Mouse (Mus musculus): ENCODE results near the gene Fabp3.

Fabp3 gene

DNA sequence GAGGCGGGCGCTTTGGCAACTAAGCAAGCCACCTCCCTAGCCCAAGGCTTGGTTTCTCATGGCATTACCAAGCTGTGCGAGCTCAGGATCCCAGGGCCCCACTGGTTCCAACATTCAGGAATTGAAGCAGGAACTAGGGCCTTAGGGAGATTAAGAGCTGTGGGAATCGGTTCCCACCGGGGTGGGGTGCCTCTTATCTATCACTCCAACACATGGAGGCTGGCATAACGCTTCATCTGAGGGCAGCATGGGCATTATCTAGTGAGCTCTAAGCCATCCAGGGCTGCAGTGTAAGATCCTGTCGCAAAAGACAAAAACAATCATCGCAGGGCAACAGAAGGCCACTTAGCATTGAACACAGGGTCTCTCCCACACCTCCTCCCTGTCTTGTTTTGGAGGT, 13.9 kb upstream of the Fabp3 start:
- peak in 1 of 2 experiments; percentile 21 for DNase-seq (ENCODE audit: low spot score in 2 of 2)

- DNase-seq (ENCODE audit: low spot score in 2 of 2), result peak; percentile 62 to 63
These were observed 13.2 kb upstream of the Fabp3 start for GRCm38 (mm10) chr4:130295047-130295745.

DNA sequence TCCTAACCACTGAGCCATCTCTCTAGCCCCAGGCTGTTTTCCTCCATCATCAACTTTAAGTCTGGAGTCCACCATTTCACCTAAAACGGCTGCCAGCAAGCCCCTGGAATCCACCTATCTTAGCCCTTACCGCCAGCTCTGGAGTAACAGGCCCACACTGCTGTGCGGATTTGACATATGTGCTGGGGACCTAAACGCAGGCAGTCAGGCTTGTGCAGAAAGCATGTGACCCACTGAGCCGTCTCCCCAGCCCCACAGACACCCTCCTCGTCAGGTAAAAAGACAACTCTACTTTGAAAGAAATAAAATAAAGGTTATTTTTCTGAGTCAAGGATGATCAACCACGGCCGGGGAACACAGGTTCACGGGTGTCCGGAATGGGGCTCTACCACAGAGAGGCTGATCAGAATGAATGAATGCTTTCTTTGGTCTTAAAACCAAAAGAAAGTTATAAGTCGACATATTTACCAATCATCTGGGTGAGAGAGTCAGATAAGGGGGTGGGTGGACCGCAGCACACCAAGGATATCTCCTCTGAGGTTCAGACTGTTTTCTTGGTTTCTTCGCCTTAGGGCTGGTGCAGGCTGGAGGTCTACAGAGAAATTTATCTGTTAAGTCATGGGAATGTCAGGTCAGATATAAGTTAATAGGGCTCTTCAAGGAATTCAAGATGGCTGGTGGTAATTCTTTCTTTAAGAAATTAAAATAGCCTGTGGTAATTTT, 12.0 kb upstream of the Fabp3 start:
- peak in 1 of 2 experiments; percentile 21 for DNase-seq (ENCODE audit: low spot score in 2 of 2)

- DNase-seq (ENCODE audit: low spot score in 2 of 2), result peak; percentile 29
These were observed 11.3 kb upstream of the Fabp3 start for GRCm38 (mm10) chr4:130297123-130297529.

DNA sequence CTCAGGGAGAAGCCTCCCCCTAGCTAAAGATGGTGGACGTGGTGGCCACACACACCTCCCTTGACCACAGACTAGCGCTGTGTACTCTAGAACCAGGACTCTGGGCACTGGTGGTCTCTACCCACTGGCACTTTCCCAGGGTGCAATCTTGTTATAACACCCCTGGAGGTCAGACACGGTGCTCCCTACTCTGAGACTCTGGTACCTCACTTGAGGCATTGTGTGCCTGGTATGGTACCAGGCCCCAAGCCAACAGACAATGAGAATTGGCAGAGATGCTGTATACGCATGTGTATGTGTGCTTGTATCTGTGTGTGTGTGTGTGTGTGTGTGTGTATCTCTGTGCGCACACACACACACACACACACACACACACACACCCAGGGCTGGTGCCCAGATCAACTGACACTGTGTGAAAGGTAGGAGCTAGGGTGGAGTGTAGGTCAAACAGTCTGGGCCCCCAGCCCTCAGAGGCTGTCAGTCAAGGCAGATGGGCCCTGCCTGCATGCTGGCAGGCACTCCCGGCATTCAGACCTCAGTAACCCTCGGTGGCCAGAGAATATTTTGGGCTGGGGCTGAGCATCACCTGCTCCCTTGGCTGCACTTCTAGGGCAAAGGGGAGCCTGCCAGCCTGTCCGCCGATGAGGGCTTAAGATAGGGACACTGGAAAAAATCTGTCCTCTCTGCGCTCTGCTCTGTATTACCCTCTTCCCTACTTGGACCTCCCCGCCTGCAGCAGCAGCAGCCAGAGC, 9.3 kb upstream of the Fabp3 start:
- DNase-seq (ENCODE audit: low spot score in 2 of 2), result no peak

DNA sequence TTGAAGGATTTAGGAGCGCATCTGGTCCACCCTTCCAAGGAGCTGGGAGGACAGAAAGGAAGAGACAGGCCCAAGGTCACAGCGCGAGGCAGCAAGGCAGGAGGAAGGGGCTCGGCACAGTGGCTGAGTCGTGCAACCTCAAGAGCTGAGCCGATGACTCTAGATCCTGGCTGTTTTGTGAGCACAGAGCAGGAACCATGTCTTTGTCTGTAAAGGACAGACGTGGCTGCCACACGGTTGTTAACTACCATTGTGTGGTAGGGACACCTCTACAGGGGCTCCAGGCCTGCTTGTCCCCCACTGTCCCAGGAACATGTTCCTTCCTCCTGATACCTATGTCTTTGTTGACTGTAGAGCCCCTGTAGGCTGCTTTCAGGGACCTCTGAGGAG, 8.8 kb upstream of the Fabp3 start:
- DNase-seq (ENCODE audit: low spot score in 2 of 2), result no peak

- no peak for DNase-seq (ENCODE audit: low spot score in 2 of 2)
These were observed 6.0 kb upstream of the Fabp3 start for GRCm38 (mm10) chr4:130302285-130302870.

- DNase-seq (ENCODE audit: low spot score in 2 of 2), result no peak
These were observed 3.6 kb upstream of the Fabp3 start for GRCm38 (mm10) chr4:130304746-130305145.

GRCm38 (mm10) chr4:130306796-130307630, 1.4 kb upstream of the Fabp3 start:
- no peak for DNase-seq (ENCODE audit: low spot score in 2 of 2)

- DNase-seq (ENCODE audit: low spot score in 2 of 2), result no peak
These were observed 554 bp upstream of the Fabp3 start for GRCm38 (mm10) chr4:130307851-130308230.

- no peak for DNase-seq (ENCODE audit: low spot score in 2 of 2)
These were observed 859 bp downstream of the Fabp3 start for GRCm38 (mm10) chr4:130309254-130309653.

DNA sequence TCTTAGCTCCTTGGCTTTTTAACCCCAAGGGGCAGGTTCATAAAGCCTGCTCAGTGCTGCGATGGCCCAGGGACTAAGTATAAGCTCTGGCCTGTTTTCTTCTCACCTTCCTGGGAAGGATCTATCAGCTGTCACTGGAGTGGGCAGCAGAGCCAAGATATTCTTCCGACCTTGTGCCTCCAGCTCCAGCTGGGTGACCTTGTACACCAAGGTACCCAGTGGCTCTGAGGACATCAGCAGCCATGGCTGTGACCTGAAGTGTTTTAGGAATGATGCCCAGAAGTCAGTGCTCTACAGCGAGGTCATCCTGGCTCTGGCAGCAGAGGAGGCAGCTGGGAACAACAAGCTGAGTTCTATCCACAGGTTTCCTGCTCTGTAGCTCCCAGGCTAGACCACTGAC, 4.1 kb downstream of the Fabp3 start:
- DNase-seq (ENCODE audit: low spot score in 2 of 2), result no peak

DNA sequence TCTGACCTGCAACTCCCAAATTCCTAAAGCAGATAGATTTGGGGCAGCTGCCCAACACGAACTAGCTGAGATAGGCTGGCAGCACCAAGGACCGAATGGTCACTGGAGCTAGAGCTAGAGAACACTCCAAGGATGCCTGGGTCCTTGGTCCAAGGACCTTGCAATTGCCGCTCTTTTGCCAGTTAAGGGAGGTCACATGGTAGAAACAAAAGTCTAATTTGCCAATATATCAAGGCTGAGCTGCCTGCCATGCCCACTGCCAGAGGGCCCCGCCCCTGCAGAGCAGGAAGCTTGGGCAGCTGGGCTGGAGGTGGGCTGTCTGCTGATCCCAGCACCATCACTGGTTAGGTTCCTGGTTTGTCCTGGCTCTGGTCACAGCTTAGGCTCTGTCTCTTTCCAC, 5.2 kb downstream of the Fabp3 start:
- no peak for DNase-seq (ENCODE audit: low spot score in 2 of 2)

GRCm38 (mm10) chr4:130315771-130316527, 7.6 kb downstream of the Fabp3 start:
- DNase-seq (ENCODE audit: low spot score in 2 of 2), result no peak

GRCm38 (mm10) chr4:130316691-130317090, 8.3 kb downstream of the Fabp3 start:
- no peak for DNase-seq (ENCODE audit: low spot score in 2 of 2)

DNA sequence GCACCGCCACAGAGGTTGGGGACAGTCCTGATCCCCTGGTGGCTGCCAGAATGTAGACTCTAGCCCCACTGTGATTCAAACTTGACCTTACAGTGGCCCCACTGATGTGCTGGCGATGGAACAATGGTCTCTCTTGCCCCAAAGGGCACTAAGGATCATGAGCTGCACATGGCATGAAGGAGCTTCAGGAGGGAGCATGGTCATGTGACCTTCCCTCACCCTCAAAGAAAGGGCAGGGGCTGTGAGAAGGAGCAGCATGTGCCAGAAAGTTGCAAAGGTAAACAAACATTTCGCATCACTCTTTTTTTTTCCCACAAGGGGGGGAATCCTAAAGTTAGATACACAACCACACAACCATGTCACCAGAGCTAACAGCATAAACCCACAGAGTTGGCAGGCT, 9.7 kb downstream of the Fabp3 start:
- DNase-seq (ENCODE audit: low spot score in 2 of 2), result no peak

- DNase-seq (ENCODE audit: low spot score in 2 of 2), result no peak
These were observed 11.2 kb downstream of the Fabp3 start for GRCm38 (mm10) chr4:130319564-130319963.

DNA sequence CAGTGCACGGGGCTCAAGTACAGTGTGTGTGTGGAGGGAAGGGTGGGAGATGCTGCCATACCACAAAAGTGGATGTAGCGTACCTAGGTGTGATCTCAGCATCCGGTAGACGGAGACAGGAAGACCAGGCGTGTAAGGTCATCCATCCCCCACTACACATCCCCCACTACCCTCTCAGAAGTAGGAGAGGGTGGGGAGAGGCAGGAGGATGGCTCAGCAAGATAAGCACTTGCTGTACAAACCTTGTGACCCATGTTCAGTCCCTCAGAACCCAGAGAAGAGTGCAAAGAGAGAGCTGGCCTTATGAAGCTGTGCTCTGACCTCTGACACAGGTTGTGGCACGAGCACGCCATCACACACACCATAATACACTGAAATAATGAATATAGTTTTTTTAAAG, 13.2 kb downstream of the Fabp3 start:
- no peak for DNase-seq (ENCODE audit: low spot score in 2 of 2)

DNA sequence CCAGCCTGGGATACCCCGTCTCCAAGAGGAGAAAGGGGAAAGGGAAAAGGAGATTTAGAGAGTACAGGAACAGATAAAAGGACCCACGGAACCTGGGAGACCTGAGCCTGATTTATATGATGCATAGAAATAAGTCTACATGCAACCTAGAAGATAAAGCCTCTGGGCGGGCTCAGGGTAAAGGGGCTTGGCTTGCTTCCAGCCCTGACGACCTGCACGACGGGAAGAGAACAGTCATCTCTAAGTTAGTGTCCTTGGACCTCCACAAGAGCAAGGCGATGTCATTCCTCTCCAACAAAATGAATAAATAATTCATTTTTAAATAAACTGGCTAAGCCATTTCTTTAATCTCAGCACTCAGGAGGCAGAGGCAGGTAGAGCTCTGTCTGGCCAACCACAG, 14.2 kb downstream of the Fabp3 start:
- DNase-seq (ENCODE audit: low spot score in 2 of 2), result no peak

- DNase-seq (ENCODE audit: low spot score in 2 of 2), result no peak
These were observed 14.8 kb downstream of the Fabp3 start for GRCm38 (mm10) chr4:130323165-130323564.

DNA sequence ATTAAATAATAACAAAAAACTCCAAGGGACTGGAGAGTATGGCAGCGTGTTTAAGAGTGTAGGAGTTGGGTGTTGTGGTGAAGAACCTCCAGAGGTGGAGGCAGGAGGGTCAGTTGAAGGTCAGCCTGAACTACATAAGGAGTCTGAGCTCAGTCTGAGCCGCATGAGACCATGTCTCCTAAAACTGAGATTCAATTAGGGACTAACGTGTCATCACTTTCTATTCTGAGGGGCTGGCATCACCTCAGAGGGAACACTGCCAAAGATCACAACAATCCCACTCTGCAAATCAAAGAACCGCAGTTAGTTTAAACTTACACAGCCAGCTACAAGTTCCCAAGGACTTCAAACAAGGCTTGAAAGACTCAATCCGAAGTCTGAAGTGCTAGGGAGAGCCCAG, 15.2 kb downstream of the Fabp3 start:
- DNase-seq (ENCODE audit: low spot score in 2 of 2), result no peak
